Mouse (Mus musculus) cerebellum, postnatal 14 days (tissue): ENCODE measurements around the gene Cxcl17.
A peak's percentile ranks its signal among the peaks of the same experiment; 100 is the strongest.

Source experiments
- DNase-seq, 2 experiments: peaks; one replicate each; pipeline ENCODE4 v3.0.0; 2021; ENCODE audit warnings: mixed read lengths in 2 of 2

The Cxcl17 gene

GRCm38 (mm10) chr7:25367632-25368293 is 44.9 kb downstream of the Cxcl17 start:
- DNase-seq: peak; percentile 70 to 78

- peak in 1 of 2 experiments; percentile 34 for DNase-seq
These were observed 46.6 kb downstream of the Cxcl17 start for GRCm38 (mm10) chr7:25365937-25366625.

- peak in 1 of 2 experiments; percentile 33 for DNase-seq
These were observed 49.1 kb downstream of the Cxcl17 start for GRCm38 (mm10) chr7:25363632-25364031.

- DNase-seq: peak; percentile 73 to 81
These were observed 49.5 kb downstream of the Cxcl17 start for GRCm38 (mm10) chr7:25363151-25363550.

GRCm38 (mm10) chr7:25358721-25359206 is 53.9 kb downstream of the Cxcl17 start:
- peak in 1 of 2 experiments; percentile 57 for DNase-seq
